Mouse (Mus musculus) MEL (cell line): ENCODE measurements around the gene Gtf3c2. TPM values are rescaled to one million over a fixed set of nuclear protein-coding genes. Genes with fewer than 3 reads are reported as not detected.

Experiments
- DNase-seq: peaks from one replicate; pipeline ENCODE4 v3.0.0; 2011; ENCODE audit warnings: low read depth, low spot score
- H3K27ac ChIP-seq: 2 replicates; pipeline ENCODE4 v1.5.1; 2012; ENCODE audit warnings: low read depth, mild to moderate bottlenecking, control low read depth, low read length, moderate library complexity; ENCODE audit not compliant: control insufficient read depth
- H3K27me3 ChIP-seq, 2 experiments: fragments of 150-350 bp in 1 of 2; sonication (generic) in 1 of 2; 2 replicates each; pipeline ENCODE4 v1.6.1; 2012; ENCODE audit warnings: low read length in 2 of 2, mild to moderate bottlenecking in 2 of 2, improper control_type of control experiment in 1 of 2, moderate library complexity in 1 of 2; ENCODE audit not compliant: insufficient read depth in 2 of 2, control insufficient read depth in 1 of 2
- H3K36me3 ChIP-seq, 2 experiments: 2 replicates each; pipeline ENCODE4 v1.6.1; 2012 to 2014; ENCODE audit warnings: low read length in 2 of 2, improper control_type of control experiment in 1 of 2, inconsistent platforms in 1 of 2, mild to moderate bottlenecking in 1 of 2; ENCODE audit not compliant: insufficient read depth in 2 of 2, control insufficient read depth in 1 of 2
- H3K4me1 ChIP-seq, 2 experiments: fragments of 150-350 bp in 1 of 2; sonication (generic) in 1 of 2; 2 replicates each; pipeline ENCODE4 v1.6.1; 2012; ENCODE audit warnings: low read length in 2 of 2, improper control_type of control experiment in 1 of 2, mild to moderate bottlenecking in 1 of 2; ENCODE audit not compliant: insufficient read depth in 2 of 2, control insufficient read depth in 1 of 2
- H3K4me3 ChIP-seq, 2 experiments: fragments of 150-350 bp in 1 of 2; sonication (generic) in 1 of 2; 2 replicates each; pipeline ENCODE4 v1.5.1; 2012; ENCODE audit warnings: low read depth in 2 of 2, low read length in 2 of 2, mild to moderate bottlenecking in 2 of 2, moderate library complexity in 2 of 2, control low read depth in 1 of 2, improper control_type of control experiment in 1 of 2; ENCODE audit not compliant: control insufficient read depth in 1 of 2, insufficient read depth in 1 of 2
- H3K79me2 ChIP-seq: 2 replicates; pipeline ENCODE4 v1.6.1; 2012; ENCODE audit warnings: mild to moderate bottlenecking, low read length, moderate library complexity; ENCODE audit not compliant: control insufficient read depth, poor library complexity, insufficient read depth
- H3K9ac ChIP-seq: 2 replicates; pipeline ENCODE4 v1.6.1; 2012; ENCODE audit warnings: low read depth, mild to moderate bottlenecking, control low read depth, low read length, moderate library complexity; ENCODE audit not compliant: control insufficient read depth, poor library complexity, severe bottlenecking
- H3K9me3 ChIP-seq: fragments of 150-350 bp; sonication (generic); replicated peaks from 2 replicates; pipeline ENCODE4 v1.6.1; 2012; ENCODE audit warnings: mild to moderate bottlenecking, low read length, improper control_type of control experiment, moderate library complexity; ENCODE audit not compliant: insufficient read depth
- BHLHE40 ChIP-seq: IDR thresholded peaks from 2 replicates; pipeline ENCODE4 v1.6.1; 2012; ENCODE audit warnings: low read depth, mild to moderate bottlenecking, inconsistent platforms, low read length, improper control_type of control experiment, borderline replicate concordance
- CHD1 ChIP-seq: IDR thresholded peaks from 2 replicates; pipeline ENCODE4 v1.6.1; 2012; ENCODE audit warnings: low read depth, mild to moderate bottlenecking, inconsistent platforms, low read length, improper control_type of control experiment
- E2F4 ChIP-seq: IDR thresholded peaks from 2 replicates; pipeline ENCODE4 v1.6.1; 2011; ENCODE audit warnings: low read depth, low read length, improper control_type of control experiment, borderline replicate concordance
- ELF1 ChIP-seq: IDR thresholded peaks from 2 replicates; pipeline ENCODE4 v1.6.1; 2014; ENCODE audit warnings: low read depth, mild to moderate bottlenecking, inconsistent platforms, low read length, improper control_type of control experiment, moderate library complexity
- GATA1 ChIP-seq: IDR thresholded peaks from 2 replicates; pipeline ENCODE4 v1.6.1; 2011; ENCODE audit warnings: low read depth, low read length, improper control_type of control experiment
- MXI1 ChIP-seq: IDR thresholded peaks from 2 replicates; pipeline ENCODE4 v1.6.1; 2011; ENCODE audit warnings: mild to moderate bottlenecking, low read depth, low read length, improper control_type of control experiment
- MYC ChIP-seq: IDR thresholded peaks from 2 replicates; pipeline ENCODE4 v1.6.1; 2011; ENCODE audit warnings: low read depth, mild to moderate bottlenecking, low read length, improper control_type of control experiment, moderate library complexity
- NELFE ChIP-seq: IDR thresholded peaks from 2 replicates; pipeline ENCODE4 v1.6.1; 2011; ENCODE audit warnings: low read depth, low read length, improper control_type of control experiment
- NRF1 ChIP-seq: IDR thresholded peaks from 2 replicates; pipeline ENCODE4 v1.6.1; 2014; ENCODE audit warnings: low read depth, mild to moderate bottlenecking, inconsistent platforms, low read length, improper control_type of control experiment, moderate library complexity; ENCODE audit not compliant: poor library complexity, insufficient read depth, severe bottlenecking
- POLR2A ChIP-seq, 2 experiments: IDR thresholded peaks; 2 replicates each; pipeline ENCODE4 v1.6.1; 2011 to 2012; ENCODE audit warnings: low read length in 2 of 2, mild to moderate bottlenecking in 2 of 2, control low read depth in 1 of 2, improper control_type of control experiment in 1 of 2, low read depth in 1 of 2, moderate library complexity in 1 of 2; ENCODE audit not compliant: control insufficient read depth in 1 of 2, insufficient read depth in 1 of 2, poor library complexity in 1 of 2
- POLR2AphosphoS5 ChIP-seq: IDR thresholded peaks from 2 replicates; pipeline ENCODE4 v1.6.1; 2012; ENCODE audit warnings: low read depth, borderline replicate concordance, mild to moderate bottlenecking, inconsistent platforms, low read length, moderate library complexity, mixed read lengths
- RCOR1 ChIP-seq: IDR thresholded peaks from 2 replicates; pipeline ENCODE4 v1.6.1; 2012; ENCODE audit warnings: low read depth, mild to moderate bottlenecking, inconsistent platforms, low read length, improper control_type of control experiment
- SIN3A ChIP-seq: IDR thresholded peaks from 2 replicates; pipeline ENCODE4 v1.6.1; 2012; ENCODE audit warnings: low read length, improper control_type of control experiment, inconsistent platforms
- SMC3 ChIP-seq: IDR thresholded peaks from 2 replicates; pipeline ENCODE4 v1.6.1; 2011; ENCODE audit warnings: low read depth, low read length, improper control_type of control experiment
- TBP ChIP-seq: IDR thresholded peaks from 2 replicates; pipeline ENCODE4 v1.8.0; 2011; ENCODE audit warnings: low read depth, low read length, improper control_type of control experiment
- TCF12 ChIP-seq: IDR thresholded peaks from 2 replicates; pipeline ENCODE4 v1.6.1; 2014; ENCODE audit warnings: low read depth, mild to moderate bottlenecking, inconsistent platforms, low read length, improper control_type of control experiment, moderate library complexity
- USF1 ChIP-seq: IDR thresholded peaks from 2 replicates; pipeline ENCODE4 v1.6.1; 2014; ENCODE audit warnings: low read depth, mild to moderate bottlenecking, inconsistent platforms, low read length, improper control_type of control experiment, moderate library complexity
- USF2 ChIP-seq, 2 experiments: IDR thresholded peaks; 2 replicates each; pipeline ENCODE4 v1.6.1; 2011 to 2012; ENCODE audit warnings: improper control_type of control experiment in 2 of 2, low read length in 2 of 2, borderline replicate concordance in 1 of 2, inconsistent platforms in 1 of 2, low read depth in 1 of 2, mild to moderate bottlenecking in 1 of 2; ENCODE audit not compliant: insufficient read depth in 1 of 2
- ZC3H11A ChIP-seq: IDR thresholded peaks from 2 replicates; pipeline ENCODE4 v1.6.1; 2012; ENCODE audit warnings: low read depth, mild to moderate bottlenecking, inconsistent platforms, low read length, improper control_type of control experiment
- ZKSCAN1 ChIP-seq: IDR thresholded peaks from 2 replicates; pipeline ENCODE4 v1.6.1; 2012; ENCODE audit warnings: low read depth, mild to moderate bottlenecking, inconsistent platforms, low read length, improper control_type of control experiment, moderate library complexity
- ZMIZ1 ChIP-seq: IDR thresholded peaks from 2 replicates; pipeline ENCODE4 v1.6.1; 2012; ENCODE audit warnings: low read depth, mild to moderate bottlenecking, inconsistent platforms, low read length, improper control_type of control experiment, moderate library complexity
- polyA plus RNA-seq, 2 experiments: library from polyadenylated mRNA; stranded (reverse) in 1 of 2; unstranded in 1 of 2; fragments of >175 nt in 1 of 2; fragments of >200 nt in 1 of 2; gene quantifications; 2 replicates each; pipeline versions ENCODE4 v1.2.1 to v1.2.4; 2012; ENCODE audit warnings: low replicate concordance in 2 of 2, low read depth in 1 of 2; ENCODE audit not compliant: insufficient read length in 2 of 2, insufficient read depth in 1 of 2, missing spikeins in 1 of 2
- total RNA-seq: library from RNA; depleted of rRNA; stranded (reverse); fragments of 300-350 nt; gene quantifications from 2 replicates; pipeline ENCODE4 v1.2.3, GENCODE M21; 2012

The Gtf3c2 gene
- total and polyA plus RNA-seq, 3 experiments = 50.9 to 129 TPM; not detected in 1

DNA sequence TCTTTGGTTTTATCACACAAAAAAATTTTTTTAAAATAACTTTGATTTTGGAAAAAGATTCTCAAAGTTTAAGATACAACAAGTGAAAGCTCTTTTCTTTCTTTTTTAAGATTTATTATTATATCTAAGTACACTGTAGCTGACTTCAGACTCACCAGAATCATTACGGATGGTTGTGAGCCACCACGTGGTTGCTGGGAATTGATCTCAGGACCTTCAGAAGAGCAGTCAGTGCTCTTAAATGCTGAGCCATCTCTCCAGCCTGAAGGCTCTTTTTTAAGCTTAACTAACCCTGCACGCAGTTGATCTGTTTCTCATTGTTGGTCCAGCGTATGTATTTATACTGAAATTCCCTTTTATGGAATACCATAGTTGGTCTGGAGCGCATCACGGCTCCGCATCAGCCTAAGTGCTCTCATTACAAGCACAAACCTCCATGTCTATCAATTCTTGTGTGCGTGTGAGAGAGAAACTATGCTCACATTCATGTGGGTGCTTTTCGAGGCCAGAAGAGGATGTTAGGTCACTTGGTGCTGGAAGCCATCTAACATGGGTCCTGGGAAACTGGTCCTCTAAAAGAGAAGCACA is 1.3 kb upstream of the Gtf3c2 start:
- H3K9ac ChIP-seq = no peak overlapping the region; the same call in 1 of the 2 replicates
- H3K4me3 ChIP-seq = peak overlapping the region in 1 of 2 experiments; percentile 85; a peak in 2 of 4 replicates
- no peaks in the 10 kb centered on the region for H3K9me3 ChIP-seq
- no peak for TF ChIP-seq GATA1
- no peak for TF ChIP-seq ELF1
- TF ChIP-seq POLR2AphosphoS5 = no peak
- no peak for TF ChIP-seq BHLHE40
- no peak for TF ChIP-seq POLR2A (IDR thresholded peaks at IDR 0.05; ENCODE audit: control insufficient read depth in 1 of 2, insufficient read depth in 1 of 2, low read depth in 1 of 2, low read length in 2 of 2, poor library complexity in 1 of 2)
- no peak for TF ChIP-seq TCF12
- TF ChIP-seq NRF1 = no peak
- no peak for TF ChIP-seq ZC3H11A
- no peak for TF ChIP-seq SMC3
- no peak for TF ChIP-seq USF1
- no peak for TF ChIP-seq ZKSCAN1
- no peak for TF ChIP-seq SIN3A
- no peak for TF ChIP-seq ZMIZ1
- TF ChIP-seq NELFE = no peak
- no peak for TF ChIP-seq MYC
- no peak for TF ChIP-seq MXI1
- TF ChIP-seq CHD1 = no peak
- no peak for TF ChIP-seq TBP
- TF ChIP-seq, all 39 proteins: peak for 0
- peaks cover 33% of the 10 kb centered on the region for H3K79me2 ChIP-seq
- no peak for DNase-seq
- H3K27me3 ChIP-seq = no peaks in the 10 kb centered on the region
- H3K27ac ChIP-seq = no peak overlapping the region
- H3K4me1 ChIP-seq = peaks cover 19 to 27% of the 10 kb centered on the region in 2 experiments
- peaks cover 2 to 38% of the 10 kb centered on the region in 2 experiments; a peak in 3 of 4 replicates for H3K36me3 ChIP-seq

DNA sequence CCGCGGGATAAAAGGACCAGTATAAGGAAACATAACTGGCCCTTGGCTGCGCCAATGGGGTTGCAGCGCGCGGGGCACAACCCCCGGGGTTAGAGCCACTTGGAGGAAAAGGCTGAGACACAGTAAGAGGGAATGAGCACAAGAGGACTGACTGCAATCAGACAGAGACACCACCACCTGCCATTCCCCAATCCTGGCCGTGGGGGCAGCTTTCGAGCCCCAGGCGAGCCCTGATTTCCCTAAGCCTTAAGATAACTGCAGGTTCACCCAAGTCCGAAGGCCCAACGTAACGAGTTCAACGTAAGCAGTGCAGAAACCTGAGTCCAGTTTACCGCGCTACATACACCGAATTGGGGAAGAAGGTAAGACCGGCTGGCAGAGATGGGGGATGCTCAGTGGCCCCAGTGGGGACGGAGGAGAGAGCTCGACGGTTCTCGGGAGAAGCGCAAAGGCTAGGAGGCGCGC is 611 bp downstream of the Gtf3c2 start:
- peak; percentile 71; the same call in 1 of the 2 replicates for TF ChIP-seq TBP
- TF ChIP-seq E2F4 = peak; percentile 84
- 0 out of 2 replicates have a peak, but pooled peaks have one; percentile 60 for TF ChIP-seq POLR2AphosphoS5
- no peak for TF ChIP-seq USF2 (IDR thresholded peaks at IDR 0.05; ENCODE audit: borderline replicate concordance in 1 of 2, insufficient read depth in 1 of 2, low read depth in 1 of 2, low read length in 2 of 2)
- TF ChIP-seq POLR2A (IDR thresholded peaks at IDR 0.05; ENCODE audit: control insufficient read depth in 1 of 2, insufficient read depth in 1 of 2, low read depth in 1 of 2, low read length in 2 of 2, poor library complexity in 1 of 2) = peak; percentile 39 to 62; a peak in 2 of 4 replicates
- no peak for TF ChIP-seq RCOR1
- no peaks in the 10 kb centered on the region for H3K27me3 ChIP-seq
- peaks cover 12 to 33% of the 10 kb centered on the region in 2 experiments for H3K36me3 ChIP-seq
- peaks cover 43% of the 10 kb centered on the region for H3K79me2 ChIP-seq
- peak overlapping the region; percentile 67 to 85 for H3K4me3 ChIP-seq
- peak overlapping the region; percentile 83 for H3K9ac ChIP-seq
- peak overlapping the region; percentile 96 for H3K27ac ChIP-seq
- peak; percentile 90 for DNase-seq
- H3K4me1 ChIP-seq = peaks cover 17 to 19% of the 10 kb centered on the region in 2 experiments
- H3K9me3 ChIP-seq = no peaks in the 10 kb centered on the region
